Mouse (Mus musculus): ENCODE results near the gene Myog. TPM values are rescaled to one million over a fixed set of nuclear protein-coding genes. Genes with fewer than 3 reads are reported as not detected.
A peak's percentile ranks its signal among the peaks of the same experiment; 100 is the strongest.

The Myog gene
- polyA plus RNA-seq, 1 experiment from 2014 or later = 1.5 TPM

DNA sequence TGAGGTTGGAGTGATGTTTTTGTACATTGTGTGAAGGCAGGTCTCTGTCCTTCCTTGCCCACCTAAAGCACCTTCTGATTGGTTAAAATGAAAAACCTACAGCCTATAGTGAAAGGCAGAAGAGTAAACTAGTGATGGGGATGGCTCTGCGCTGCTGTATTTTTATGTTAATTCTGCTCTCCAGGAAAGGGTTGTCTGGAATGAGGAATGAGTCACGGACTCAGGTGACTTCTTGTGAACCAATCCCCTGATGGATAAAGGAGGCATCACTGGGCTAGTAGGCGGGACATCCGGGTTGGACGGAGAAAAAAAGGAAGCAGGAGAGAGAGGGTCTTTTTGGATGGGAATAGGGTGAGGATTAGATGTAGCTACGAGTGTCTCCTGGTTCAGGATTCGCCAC, 19.8 kb upstream of the Myog start:
- Histone ChIP-seq H3K9ac (no peak overlapping the region), H3K27me3 (replicated peaks) (no peaks in the 10 kb centered on the region), H3K9me3 (no peaks in the 10 kb centered on the region), H3K27ac (replicated peaks) (no peak overlapping the region), H3K4me2 (no peak overlapping the region), H3K4me3 (no peak overlapping the region), H3K4me1 (no peaks in the 10 kb centered on the region), H3K36me3 (no peaks in the 10 kb centered on the region)
- 68% methylated on average over 7 of the region's 7 CpGs for WGBS
- ATAC-seq (ENCODE audit: extremely low read depth, insufficient number of reproducible peaks, low FRiP score, low TSS enrichment) = no peak

GRCm38 (mm10) chr1:134272754-134273250, 17.0 kb upstream of the Myog start:
- Histone ChIP-seq H3K27me3 (replicated peaks) (no peaks in the 10 kb centered on the region), H3K9ac (no peak overlapping the region), H3K4me3 (no peak overlapping the region), H3K9me3 (no peaks in the 10 kb centered on the region), H3K4me1 (peaks cover 23% of the 10 kb centered on the region), H3K4me2 (no peak overlapping the region), H3K36me3 (no peaks in the 10 kb centered on the region), H3K27ac (replicated peaks) (no peak overlapping the region)
- WGBS = 67% methylated on average over 5 of the region's 5 CpGs
- no peak for ATAC-seq (ENCODE audit: extremely low read depth, insufficient number of reproducible peaks, low FRiP score, low TSS enrichment)

GRCm38 (mm10) chr1:134273493-134274395, 16.0 kb upstream of the Myog start:
- Histone ChIP-seq H3K36me3 (no peaks in the 10 kb centered on the region), H3K4me1 (peaks cover 23% of the 10 kb centered on the region), H3K4me2 (no peak overlapping the region), H3K9ac (no peak overlapping the region), H3K27ac (replicated peaks) (no peak overlapping the region), H3K4me3 (no peak overlapping the region), H3K9me3 (no peaks in the 10 kb centered on the region), H3K27me3 (replicated peaks) (no peaks in the 10 kb centered on the region)
- WGBS = 57% methylated on average over 9 of the region's 9 CpGs
- no peak for ATAC-seq (ENCODE audit: extremely low read depth, insufficient number of reproducible peaks, low FRiP score, low TSS enrichment)

- no peak overlapping the region for H3K4me2 ChIP-seq
- WGBS = 79% methylated on average over 7 of the region's 7 CpGs
- no peaks in the 10 kb centered on the region for H3K36me3 ChIP-seq
- no peak overlapping the region for H3K27ac ChIP-seq (replicated peaks)
- H3K27me3 ChIP-seq (replicated peaks) = no peaks in the 10 kb centered on the region
- H3K9me3 ChIP-seq = no peaks in the 10 kb centered on the region
- H3K4me3 ChIP-seq = no peak overlapping the region
- ATAC-seq (ENCODE audit: extremely low read depth, insufficient number of reproducible peaks, low FRiP score, low TSS enrichment) = no peak
- no peak overlapping the region for H3K9ac ChIP-seq
- peaks cover 23% of the 10 kb centered on the region for H3K4me1 ChIP-seq
Observed at GRCm38 (mm10) chr1:134274483-134274920, 15.3 kb upstream of the Myog start.

DNA sequence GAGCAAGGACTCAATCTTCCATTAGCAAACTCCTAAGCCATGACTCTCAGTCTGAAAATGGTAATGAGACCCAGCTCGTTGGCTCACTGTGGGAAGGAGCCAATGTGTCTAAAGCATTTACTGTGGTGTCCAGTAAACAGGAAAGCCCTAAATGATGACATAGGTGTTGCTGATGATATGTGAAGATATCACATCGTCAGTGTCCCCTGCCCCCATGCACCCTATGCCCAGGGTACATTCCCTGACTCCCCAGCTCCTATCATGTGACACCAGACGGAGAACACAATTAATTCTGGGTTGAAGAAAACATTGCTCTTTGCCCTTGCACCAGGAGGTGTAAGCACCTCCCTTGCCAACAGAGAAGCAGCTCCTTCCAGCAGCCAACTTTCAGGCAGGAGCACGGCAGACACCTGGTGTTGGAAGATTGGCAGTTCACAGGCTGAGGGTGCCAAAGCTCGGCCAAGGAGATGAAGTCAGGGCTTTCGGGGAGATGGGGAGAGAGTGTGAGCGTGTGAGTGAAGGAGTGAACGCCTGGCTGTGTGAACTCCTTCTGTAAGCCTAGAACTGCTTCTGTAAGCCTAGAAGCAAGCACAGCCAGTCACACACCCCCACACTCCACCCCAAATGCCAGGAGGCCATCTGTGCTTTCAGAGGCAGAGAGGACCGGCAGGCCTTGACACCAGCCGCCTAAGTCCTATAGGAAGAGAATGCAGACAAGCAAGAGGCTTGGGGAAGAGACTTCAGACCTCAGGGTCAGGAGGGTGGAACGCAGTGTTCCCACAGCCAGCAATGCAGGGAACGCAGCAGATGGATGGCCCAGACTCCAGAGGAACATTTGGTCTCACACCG, 13.9 kb upstream of the Myog start:
- H3K9ac ChIP-seq = no peak overlapping the region
- 58% methylated on average over 13 of the region's 13 CpGs for WGBS
- no peak for ATAC-seq (ENCODE audit: extremely low read depth, insufficient number of reproducible peaks, low FRiP score, low TSS enrichment)

GRCm38 (mm10) chr1:134276823-134277222, 13.0 kb upstream of the Myog start:
- Histone ChIP-seq H3K9me3 (no peaks in the 10 kb centered on the region), H3K27me3 (replicated peaks) (no peaks in the 10 kb centered on the region), H3K4me3 (no peak overlapping the region), H3K27ac (replicated peaks) (peak overlapping the region; percentile 53), H3K4me1 (peaks cover 23% of the 10 kb centered on the region), H3K4me2 (no peak overlapping the region), H3K9ac (no peak overlapping the region), H3K36me3 (no peaks in the 10 kb centered on the region)
- 54% methylated on average over 7 of the region's 7 CpGs for WGBS
- ATAC-seq (ENCODE audit: extremely low read depth, insufficient number of reproducible peaks, low FRiP score, low TSS enrichment) = no peak

More for the DNA sequence above, 13.9 kb upstream of the Myog start:
- no peaks in the 10 kb centered on the region for H3K27me3 ChIP-seq (replicated peaks)
- H3K4me2 ChIP-seq = no peak overlapping the region
- H3K9me3 ChIP-seq = no peaks in the 10 kb centered on the region
- no peaks in the 10 kb centered on the region for H3K36me3 ChIP-seq
- peaks cover 23% of the 10 kb centered on the region for H3K4me1 ChIP-seq
- H3K4me3 ChIP-seq = no peak overlapping the region
- H3K27ac ChIP-seq (replicated peaks) = peak overlapping the region; percentile 26; the same call in 1 of the 2 replicates

DNA sequence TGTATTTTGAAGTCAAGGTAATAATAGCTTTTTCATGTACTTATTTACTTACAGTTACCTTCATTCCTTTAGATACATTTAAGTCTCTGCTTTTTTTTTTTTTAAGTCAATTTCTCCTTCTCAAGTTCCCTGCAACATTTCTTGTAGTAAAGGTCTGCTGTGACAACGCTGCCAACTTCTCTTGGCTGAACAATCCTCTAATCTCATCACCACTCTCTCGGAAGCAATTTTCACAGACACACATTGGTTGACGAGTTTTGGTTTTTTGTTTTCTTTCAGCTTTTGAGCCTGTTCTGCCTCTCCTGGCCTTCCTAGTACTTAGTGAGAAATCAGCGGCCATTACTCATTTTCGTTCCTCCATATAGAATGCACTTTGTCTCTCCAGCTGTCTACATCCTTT, 9.6 kb upstream of the Myog start:
- Histone ChIP-seq H3K9me3 (no peaks in the 10 kb centered on the region), H3K4me2 (no peak overlapping the region), H3K4me3 (no peak overlapping the region), H3K27me3 (replicated peaks) (no peaks in the 10 kb centered on the region), H3K4me1 (peaks cover 29% of the 10 kb centered on the region), H3K36me3 (no peaks in the 10 kb centered on the region), H3K27ac (replicated peaks) (no peak overlapping the region), H3K9ac (no peak overlapping the region)
- 77% methylated on average over 5 of the region's 5 CpGs for WGBS
- no peak for ATAC-seq (ENCODE audit: extremely low read depth, insufficient number of reproducible peaks, low FRiP score, low TSS enrichment)

- no peak overlapping the region for H3K4me3 ChIP-seq
- WGBS = 71% methylated on average over 4 of the region's 4 CpGs
- no peaks in the 10 kb centered on the region for H3K36me3 ChIP-seq
- no peaks in the 10 kb centered on the region for H3K27me3 ChIP-seq (replicated peaks)
- H3K9me3 ChIP-seq = no peaks in the 10 kb centered on the region
- no peak overlapping the region for H3K9ac ChIP-seq
- H3K27ac ChIP-seq (replicated peaks) = no peak overlapping the region
- no peak for ATAC-seq (ENCODE audit: extremely low read depth, insufficient number of reproducible peaks, low FRiP score, low TSS enrichment)
- H3K4me2 ChIP-seq = no peak overlapping the region
- peaks cover 17% of the 10 kb centered on the region for H3K4me1 ChIP-seq
Observed at GRCm38 (mm10) chr1:134281563-134281962, 8.2 kb upstream of the Myog start.

- Histone ChIP-seq H3K27me3 (replicated peaks) (no peaks in the 10 kb centered on the region), H3K9me3 (no peaks in the 10 kb centered on the region), H3K4me2 (no peak overlapping the region), H3K4me1 (peaks cover 9% of the 10 kb centered on the region), H3K9ac (no peak overlapping the region), H3K27ac (replicated peaks) (no peak overlapping the region), H3K36me3 (no peaks in the 10 kb centered on the region), H3K4me3 (no peak overlapping the region)
- WGBS = 59% methylated on average over 3 of the region's 3 CpGs
- ATAC-seq (ENCODE audit: extremely low read depth, insufficient number of reproducible peaks, low FRiP score, low TSS enrichment) = no peak
Observed at GRCm38 (mm10) chr1:134282342-134282741, 7.4 kb upstream of the Myog start.

- no peak for ATAC-seq (ENCODE audit: extremely low read depth, insufficient number of reproducible peaks, low FRiP score, low TSS enrichment)
- H3K9ac ChIP-seq = no peak overlapping the region
- peaks cover 6% of the 10 kb centered on the region for H3K4me1 ChIP-seq
- H3K27ac ChIP-seq (replicated peaks) = no peak overlapping the region
- no peak overlapping the region for H3K4me2 ChIP-seq
- H3K4me3 ChIP-seq = no peak overlapping the region
- no peaks in the 10 kb centered on the region for H3K36me3 ChIP-seq
- WGBS = 37% methylated on average over 1 of the region's 1 CpGs
- H3K27me3 ChIP-seq (replicated peaks) = no peaks in the 10 kb centered on the region
- H3K9me3 ChIP-seq = no peaks in the 10 kb centered on the region
Observed at GRCm38 (mm10) chr1:134283108-134283507, 6.7 kb upstream of the Myog start.

DNA sequence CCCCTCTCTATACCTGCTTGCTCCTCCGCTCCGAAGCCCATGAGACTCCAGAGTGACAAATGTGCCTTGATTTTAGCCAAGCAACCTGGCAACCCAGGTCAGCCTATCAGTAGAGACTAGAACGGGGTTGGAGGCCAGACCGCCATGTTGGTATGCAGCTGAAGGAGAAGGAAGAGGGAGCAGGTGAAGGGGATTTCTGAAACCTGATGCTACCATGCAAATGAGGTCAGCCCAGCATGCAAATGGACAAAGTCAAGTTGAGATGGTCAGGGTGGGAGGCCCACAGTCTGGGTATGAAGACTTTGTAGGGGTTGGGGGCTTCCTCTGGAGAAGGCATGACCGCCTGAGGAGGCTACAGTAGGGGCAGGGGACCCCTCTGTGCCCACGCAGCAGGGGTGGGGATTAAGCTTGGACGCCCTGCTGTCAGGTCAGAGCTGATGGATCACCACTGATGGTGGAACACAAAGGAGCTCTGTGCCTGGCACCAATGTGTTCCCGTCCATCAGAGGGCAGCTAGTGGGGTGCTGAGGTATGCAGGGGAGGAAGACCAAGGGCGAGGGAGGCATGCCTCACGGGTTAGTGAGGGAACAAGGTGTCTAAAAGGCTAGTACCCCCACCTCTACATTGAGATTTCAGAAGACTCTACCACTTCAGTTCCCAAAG, 4.2 kb upstream of the Myog start:
- peaks cover 24% of the 10 kb centered on the region for H3K4me1 ChIP-seq
- ATAC-seq (ENCODE audit: extremely low read depth, insufficient number of reproducible peaks, low FRiP score, low TSS enrichment) = no peak
- no peak overlapping the region for H3K4me3 ChIP-seq
- H3K27ac ChIP-seq (replicated peaks) = no peak overlapping the region
- no peaks in the 10 kb centered on the region for H3K9me3 ChIP-seq
- no peaks in the 10 kb centered on the region for H3K27me3 ChIP-seq (replicated peaks)
- no peak overlapping the region for H3K4me2 ChIP-seq
- WGBS = 57% methylated on average over 10 of the region's 10 CpGs
- no peak overlapping the region for H3K9ac ChIP-seq
- no peaks in the 10 kb centered on the region for H3K36me3 ChIP-seq

All from heart, embryonic 13.5 days (tissue).